Mouse (Mus musculus) cortical plate, adult 2 months (tissue): ENCODE results near the gene Psmd11.

ENCODE experiments used
- CTCF ChIP-seq: fragments of 200-500 bp; IDR thresholded peaks from 2 replicates; pipeline ENCODE4 v1.5.1; 2011; ENCODE audit warnings: mild to moderate bottlenecking, control low read depth, low read length; ENCODE audit not compliant: insufficient read depth; ENCODE audit errors: extremely low read depth
- POLR2A ChIP-seq: fragments of 200-500 bp; IDR thresholded peaks from 2 replicates; pipeline ENCODE4 v1.6.1; 2011; ENCODE audit warnings: mild to moderate bottlenecking, low read length, control low read depth; ENCODE audit not compliant: insufficient read depth; ENCODE audit errors: extremely low read depth

DNA sequence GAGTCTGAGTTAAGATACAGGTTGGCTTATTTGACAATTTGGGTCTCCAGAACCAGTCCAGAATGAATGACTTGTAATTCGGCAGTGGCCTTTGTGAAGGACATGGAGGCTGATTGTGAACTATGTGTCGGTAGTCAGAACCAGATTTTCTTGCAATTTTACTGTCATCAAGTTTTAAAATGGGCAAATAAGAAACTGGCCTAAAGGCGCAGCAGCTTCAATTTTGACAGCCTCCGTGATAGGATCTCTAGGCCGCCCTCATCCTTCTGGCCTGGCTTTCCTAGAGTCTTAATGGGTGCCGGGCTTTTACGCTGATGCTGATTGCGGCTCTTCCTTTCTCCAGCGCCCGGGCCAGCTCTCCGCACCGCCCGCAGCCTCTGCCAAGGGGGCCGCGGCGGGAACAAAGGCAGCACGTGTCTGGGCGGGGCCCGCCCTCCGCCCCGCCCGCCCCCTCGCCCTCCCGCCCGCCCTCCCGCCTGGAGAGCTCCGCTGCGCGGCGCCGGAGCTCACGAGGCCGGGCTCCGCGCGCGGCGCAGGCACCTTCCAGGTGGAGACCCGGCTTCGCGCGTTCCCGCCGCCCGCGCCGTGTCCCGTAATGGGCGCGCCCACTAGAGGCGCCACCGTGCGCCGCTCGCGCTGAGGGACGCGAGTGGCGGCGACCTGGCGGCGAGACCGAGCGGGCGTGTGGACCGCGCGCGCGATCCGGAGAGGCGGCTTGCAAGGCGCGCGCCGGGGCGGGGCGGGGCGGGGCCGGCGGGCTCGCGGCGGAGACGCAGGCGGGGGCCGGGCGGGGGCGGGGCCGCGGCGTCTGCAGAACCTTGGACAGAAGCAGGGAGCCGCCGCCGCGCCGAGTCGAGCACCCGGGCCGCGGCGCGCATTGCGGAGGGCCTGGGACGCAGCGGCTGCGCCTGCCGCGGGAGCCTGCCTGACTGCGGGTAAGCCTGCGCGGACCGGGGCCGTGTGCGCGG lies 48.1 kb downstream of the Psmd11 start, which contains the start of gene Cdk5r1:
- peak; percentile 25; the same call in 1 of the 2 replicates for TF ChIP-seq CTCF
- peak; percentile 43; the same call in 1 of the 2 replicates for TF ChIP-seq POLR2A
